Mouse (Mus musculus): ENCODE data around the gene Jarid2. TPM values are rescaled to one million over a fixed set of nuclear protein-coding genes. Genes with fewer than 3 reads are reported as not detected.
"Not testable (repeated sequence)": the region's sequence is repeated elsewhere in the genome, so short reads cannot be mapped to it uniquely, and the experiment has no call there.

Jarid2 gene
- polyA plus RNA-seq, 1 experiment from 2014 or later = 31.1 TPM

- peak overlapping the region; percentile 72 for H3K27ac ChIP-seq (replicated peaks)
- no peak overlapping the region for H3K4me2 ChIP-seq
- no peak overlapping the region for H3K4me3 ChIP-seq (replicated peaks)
- H3K9me3 ChIP-seq (replicated peaks) = 0 out of 2 replicates have a peak, but pooled peaks cover 6% of the 10 kb centered on the region
- no peaks in the 10 kb centered on the region for H3K27me3 ChIP-seq (replicated peaks)
- WGBS = 37% methylated on average over 4 of the region's 4 CpGs
- peak; percentile 67; the same call in 1 of the 2 replicates for ATAC-seq (ENCODE audit: low FRiP score)
- no peaks in the 10 kb centered on the region for H3K36me3 ChIP-seq
- no peak overlapping the region for H3K9ac ChIP-seq (replicated peaks)
- peaks cover 22% of the 10 kb centered on the region for H3K4me1 ChIP-seq
Observed at GRCm38 (mm10) chr13:44868037-44868650, 138.9 kb downstream of the Jarid2 start.

- peaks cover 30% of the 10 kb centered on the region for H3K4me1 ChIP-seq
Observed at GRCm38 (mm10) chr13:44869418-44870119, 140.3 kb downstream of the Jarid2 start.

GRCm38 (mm10) chr13:44876799-44877198 lies 147.5 kb downstream of the Jarid2 start:
- H3K9ac ChIP-seq (replicated peaks) = no peak overlapping the region
- no peaks in the 10 kb centered on the region for H3K9me3 ChIP-seq (replicated peaks)
- peaks cover 8% of the 10 kb centered on the region; the same call in 1 of the 2 replicates for H3K36me3 ChIP-seq
- WGBS = 42% methylated on average over 2 of the region's 2 CpGs
- no peak for ATAC-seq (ENCODE audit: low FRiP score)
- H3K4me2 ChIP-seq = no peak overlapping the region
- no peak overlapping the region for H3K4me3 ChIP-seq (replicated peaks)
- peaks cover 44% of the 10 kb centered on the region for H3K4me1 ChIP-seq
- no peak overlapping the region for H3K27ac ChIP-seq (replicated peaks)
- no peaks in the 10 kb centered on the region for H3K27me3 ChIP-seq (replicated peaks)

More at GRCm38 (mm10) chr13:44869418-44870119, 140.3 kb downstream of the Jarid2 start:
- H3K4me3 ChIP-seq (replicated peaks); H3K9ac ChIP-seq (replicated peaks); H3K36me3 ChIP-seq; H3K4me2 ChIP-seq; H3K27me3 ChIP-seq (replicated peaks); H3K27ac ChIP-seq (replicated peaks); H3K9me3 ChIP-seq (replicated peaks): not testable (repeated sequence)
- 71% methylated on average over 47 of the region's 47 CpGs for WGBS
- peak; percentile 95 for ATAC-seq (ENCODE audit: low FRiP score)

GRCm38 (mm10) chr13:44881001-44881400 lies 151.7 kb downstream of the Jarid2 start:
- no peak for ATAC-seq (ENCODE audit: low FRiP score)
- H3K9me3 ChIP-seq (replicated peaks) = no peaks in the 10 kb centered on the region
- no peak overlapping the region for H3K4me2 ChIP-seq
- no peaks in the 10 kb centered on the region for H3K27me3 ChIP-seq (replicated peaks)
- H3K36me3 ChIP-seq = no peaks in the 10 kb centered on the region
- no peak overlapping the region for H3K4me3 ChIP-seq (replicated peaks)
- peaks cover 31% of the 10 kb centered on the region for H3K4me1 ChIP-seq
- WGBS = 82% methylated on average over 4 of the region's 4 CpGs
- H3K9ac ChIP-seq (replicated peaks) = no peak overlapping the region
- H3K27ac ChIP-seq (replicated peaks) = no peak overlapping the region; the same call in 1 of the 2 replicates

- Histone ChIP-seq H3K4me1 (peaks cover 6% of the 10 kb centered on the region; the same call in 1 of the 2 replicates), H3K27me3 (replicated peaks) (no peaks in the 10 kb centered on the region), H3K36me3 (peaks cover 3% of the 10 kb centered on the region; the same call in 1 of the 2 replicates), H3K4me3 (replicated peaks) (no peak overlapping the region), H3K4me2 (no peak overlapping the region), H3K27ac (replicated peaks) (no peak overlapping the region), H3K9ac (replicated peaks) (no peak overlapping the region), H3K9me3 (replicated peaks) (no peaks in the 10 kb centered on the region)
- no peak for ATAC-seq (ENCODE audit: low FRiP score)
- WGBS = 94% methylated on average over 2 of the region's 2 CpGs
Observed at GRCm38 (mm10) chr13:44886221-44886620, 156.9 kb downstream of the Jarid2 start.

- Histone ChIP-seq H3K4me3 (replicated peaks) (no peak overlapping the region), H3K27me3 (replicated peaks) (no peaks in the 10 kb centered on the region), H3K4me2 (no peak overlapping the region), H3K4me1 (peaks cover 19% of the 10 kb centered on the region; the same call in 1 of the 2 replicates), H3K9ac (replicated peaks) (no peak overlapping the region), H3K36me3 (peaks cover 3% of the 10 kb centered on the region; the same call in 1 of the 2 replicates), H3K27ac (replicated peaks) (no peak overlapping the region), H3K9me3 (replicated peaks) (no peaks in the 10 kb centered on the region)
- no peak for ATAC-seq (ENCODE audit: low FRiP score)
- 46% methylated on average over 2 of the region's 2 CpGs for WGBS
Observed at GRCm38 (mm10) chr13:44890612-44891011, 161.3 kb downstream of the Jarid2 start.

- Histone ChIP-seq H3K9me3 (replicated peaks) (no peaks in the 10 kb centered on the region), H3K4me3 (replicated peaks) (no peak overlapping the region), H3K27me3 (replicated peaks) (no peaks in the 10 kb centered on the region), H3K4me1 (peaks cover 19% of the 10 kb centered on the region; the same call in 1 of the 2 replicates), H3K9ac (replicated peaks) (no peak overlapping the region), H3K27ac (replicated peaks) (no peak overlapping the region), H3K36me3 (peaks cover 11% of the 10 kb centered on the region), H3K4me2 (no peak overlapping the region)
- WGBS = 22% methylated on average over 5 of the region's 5 CpGs
- no peak for ATAC-seq (ENCODE audit: low FRiP score)
Observed at GRCm38 (mm10) chr13:44891813-44892730, 162.8 kb downstream of the Jarid2 start.

- Histone ChIP-seq H3K27me3 (replicated peaks) (no peaks in the 10 kb centered on the region), H3K4me2 (no peak overlapping the region), H3K9ac (replicated peaks) (no peak overlapping the region), H3K4me3 (replicated peaks) (no peak overlapping the region), H3K27ac (replicated peaks) (no peak overlapping the region), H3K4me1 (peaks cover 17% of the 10 kb centered on the region; the same call in 1 of the 2 replicates), H3K36me3 (peaks cover 29% of the 10 kb centered on the region), H3K9me3 (replicated peaks) (no peaks in the 10 kb centered on the region)
- WGBS = 97% methylated on average over 12 of the region's 12 CpGs
- no peak for ATAC-seq (ENCODE audit: low FRiP score)
Observed at GRCm38 (mm10) chr13:44896211-44896610, 166.9 kb downstream of the Jarid2 start.

GRCm38 (mm10) chr13:44902299-44902698 lies 173.0 kb downstream of the Jarid2 start:
- no peak for ATAC-seq (ENCODE audit: low FRiP score)
- Histone ChIP-seq H3K4me2 (no peak overlapping the region), H3K27me3 (replicated peaks) (no peaks in the 10 kb centered on the region), H3K4me3 (replicated peaks) (no peak overlapping the region), H3K27ac (replicated peaks) (no peak overlapping the region), H3K9me3 (replicated peaks) (no peaks in the 10 kb centered on the region), H3K36me3 (peaks cover 58% of the 10 kb centered on the region), H3K9ac (replicated peaks) (no peak overlapping the region), H3K4me1 (peaks cover 11% of the 10 kb centered on the region)
- WGBS = 95% methylated on average over 6 of the region's 6 CpGs

GRCm38 (mm10) chr13:44903416-44903815 lies 174.1 kb downstream of the Jarid2 start:
- Histone ChIP-seq H3K27ac (replicated peaks) (no peak overlapping the region), H3K9me3 (replicated peaks) (no peaks in the 10 kb centered on the region), H3K27me3 (replicated peaks) (no peaks in the 10 kb centered on the region), H3K4me2 (no peak overlapping the region), H3K9ac (replicated peaks) (no peak overlapping the region), H3K36me3 (peaks cover 56% of the 10 kb centered on the region), H3K4me3 (replicated peaks) (no peak overlapping the region), H3K4me1 (peaks cover 22% of the 10 kb centered on the region)
- no peak for ATAC-seq (ENCODE audit: low FRiP score)

- no peak overlapping the region for H3K4me2 ChIP-seq
- peaks cover 56% of the 10 kb centered on the region for H3K36me3 ChIP-seq
- no peak overlapping the region for H3K4me3 ChIP-seq (replicated peaks)
- H3K9me3 ChIP-seq (replicated peaks) = no peaks in the 10 kb centered on the region
- no peaks in the 10 kb centered on the region for H3K27me3 ChIP-seq (replicated peaks)
- H3K9ac ChIP-seq (replicated peaks) = no peak overlapping the region
- no peak overlapping the region for H3K27ac ChIP-seq (replicated peaks)
- no peak for ATAC-seq (ENCODE audit: low FRiP score)
- 67% methylated on average over 1 of the region's 1 CpGs for WGBS
- peaks cover 29% of the 10 kb centered on the region for H3K4me1 ChIP-seq
Observed at GRCm38 (mm10) chr13:44904271-44904670, 175.0 kb downstream of the Jarid2 start.
